Mouse (Mus musculus): Measurements from ENCODE around the gene Ckb. TPM values are rescaled to one million over a fixed set of nuclear protein-coding genes. Genes with fewer than 3 reads are reported as not detected.

The Ckb gene
- polyA plus RNA-seq, 1 experiment from 2014 or later = 1,434 TPM

- H3K9me3 ChIP-seq (ENCODE audit: control insufficient read depth, low read length) = no peaks in the 10 kb centered on the region
- no peak overlapping the region for H3K4me2 ChIP-seq (replicated peaks)
- ATAC-seq (ENCODE audit: low FRiP score) (no peak), DNase-seq (ENCODE audit: low spot score) (no peak)
- no peaks in the 10 kb centered on the region for H3K27me3 ChIP-seq (ENCODE audit: control insufficient read depth, insufficient read depth, low read length)
- H3K9ac ChIP-seq = no peak overlapping the region
- 86% methylated on average over 15 of the region's 15 CpGs for WGBS
- peaks cover 35% of the 10 kb centered on the region for H3K36me3 ChIP-seq (replicated peaks; ENCODE audit: control insufficient read depth, insufficient read depth)
- peak overlapping the region; percentile 4; the same call in 1 of the 2 replicates for H3K27ac ChIP-seq
- H3K4me3 ChIP-seq (replicated peaks; ENCODE audit: low read length) = no peak overlapping the region
- H3K4me1 ChIP-seq (replicated peaks; ENCODE audit: control insufficient read depth, insufficient read depth, low read length) = no peaks in the 10 kb centered on the region
These were observed 33.2 kb upstream of the Ckb start for GRCm38 (mm10) chr12:111705186-111705973.

GRCm38 (mm10) chr12:111704609-111705008 lies 32.5 kb upstream of the Ckb start:
- DNase-seq (ENCODE audit: low spot score) (no peak), ATAC-seq (ENCODE audit: low FRiP score) (no peak; the same call in 1 of the 2 replicates)
- Histone ChIP-seq H3K9me3 (ENCODE audit: control insufficient read depth, low read length) (no peaks in the 10 kb centered on the region), H3K27me3 (ENCODE audit: control insufficient read depth, insufficient read depth, low read length) (no peaks in the 10 kb centered on the region), H3K27ac (peak overlapping the region; percentile 4; the same call in 1 of the 2 replicates), H3K4me3 (replicated peaks; ENCODE audit: low read length) (no peak overlapping the region), H3K4me1 (replicated peaks; ENCODE audit: control insufficient read depth, insufficient read depth, low read length) (no peaks in the 10 kb centered on the region), H3K9ac (no peak overlapping the region), H3K36me3 (replicated peaks; ENCODE audit: control insufficient read depth, insufficient read depth) (peaks cover 28% of the 10 kb centered on the region), H3K4me2 (replicated peaks) (no peak overlapping the region)
- 53% methylated on average over 9 of the region's 9 CpGs for whole genome bisulfite sequencing

GRCm38 (mm10) chr12:111703301-111703700 lies 31.2 kb upstream of the Ckb start:
- Histone ChIP-seq H3K9ac (no peak overlapping the region), H3K36me3 (replicated peaks; ENCODE audit: control insufficient read depth, insufficient read depth) (peaks cover 15% of the 10 kb centered on the region; the same call in 1 of the 2 replicates), H3K9me3 (ENCODE audit: control insufficient read depth, low read length) (no peaks in the 10 kb centered on the region), H3K4me3 (replicated peaks; ENCODE audit: low read length) (no peak overlapping the region), H3K27ac (no peak overlapping the region), H3K27me3 (ENCODE audit: control insufficient read depth, insufficient read depth, low read length) (no peaks in the 10 kb centered on the region), H3K4me2 (replicated peaks) (no peak overlapping the region), H3K4me1 (replicated peaks; ENCODE audit: control insufficient read depth, insufficient read depth, low read length) (no peaks in the 10 kb centered on the region)
- 84% methylated on average over 3 of the region's 3 CpGs for WGBS
- ATAC-seq (ENCODE audit: low FRiP score) (no peak), DNase-seq (ENCODE audit: low spot score) (no peak)

- H3K4me2 ChIP-seq (replicated peaks) = no peak overlapping the region
- no peak overlapping the region for H3K4me3 ChIP-seq (replicated peaks; ENCODE audit: low read length)
- H3K36me3 ChIP-seq (replicated peaks; ENCODE audit: control insufficient read depth, insufficient read depth) = 0 out of 2 replicates have a peak, but pooled peaks cover under 1% of the 10 kb centered on the region
- WGBS = 76% methylated on average over 9 of the region's 9 CpGs
- H3K27me3 ChIP-seq (ENCODE audit: control insufficient read depth, insufficient read depth, low read length) = no peaks in the 10 kb centered on the region
- ATAC-seq (ENCODE audit: low FRiP score) (no peak), DNase-seq (ENCODE audit: low spot score) (no peak)
- H3K9me3 ChIP-seq (ENCODE audit: control insufficient read depth, low read length) = no peaks in the 10 kb centered on the region
- H3K4me1 ChIP-seq (replicated peaks; ENCODE audit: control insufficient read depth, insufficient read depth, low read length) = peaks cover 3% of the 10 kb centered on the region; the same call in 1 of the 2 replicates
- no peak overlapping the region for H3K9ac ChIP-seq
- H3K27ac ChIP-seq = no peak overlapping the region
These were observed 28.9 kb upstream of the Ckb start for GRCm38 (mm10) chr12:111700920-111701458.

DNA sequence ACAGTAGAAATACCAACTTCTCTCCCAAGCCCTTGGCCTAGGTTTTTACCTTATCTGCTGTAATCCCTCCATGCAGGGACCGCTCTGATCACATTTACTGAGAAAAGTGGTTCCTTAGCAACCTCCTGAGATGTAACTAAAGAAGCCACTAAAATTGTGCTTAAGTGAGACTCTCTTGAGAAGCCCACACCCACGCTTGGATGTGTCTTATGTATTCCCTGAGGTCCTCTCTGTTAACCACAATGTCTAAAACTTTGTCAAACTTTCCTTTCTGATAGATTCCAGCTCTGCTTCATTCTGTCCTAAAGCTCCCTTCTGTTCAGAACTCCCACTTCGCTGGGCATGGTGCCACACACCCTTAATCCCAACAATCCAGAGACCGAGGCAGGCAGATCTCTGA lies 27.4 kb upstream of the Ckb start:
- no peak for ATAC-seq (ENCODE audit: low FRiP score)
- Histone ChIP-seq H3K9ac (no peak overlapping the region), H3K36me3 (replicated peaks; ENCODE audit: control insufficient read depth, insufficient read depth) (no peaks in the 10 kb centered on the region), H3K9me3 (ENCODE audit: control insufficient read depth, low read length) (no peaks in the 10 kb centered on the region), H3K27me3 (ENCODE audit: control insufficient read depth, insufficient read depth, low read length) (no peaks in the 10 kb centered on the region), H3K4me2 (replicated peaks) (no peak overlapping the region), H3K4me1 (replicated peaks; ENCODE audit: control insufficient read depth, insufficient read depth, low read length) (peaks cover 15% of the 10 kb centered on the region), H3K27ac (no peak overlapping the region), H3K4me3 (replicated peaks; ENCODE audit: low read length) (no peak overlapping the region)
- 89% methylated on average over 4 of the region's 4 CpGs for WGBS
- no peak for DNase-seq (ENCODE audit: low spot score)

- WGBS = 61% methylated on average over 6 of the region's 6 CpGs
- H3K9me3 ChIP-seq (ENCODE audit: control insufficient read depth, low read length) = no peaks in the 10 kb centered on the region
- no peak overlapping the region for H3K27ac ChIP-seq
- H3K4me3 ChIP-seq (replicated peaks; ENCODE audit: low read length) = no peak overlapping the region
- H3K4me2 ChIP-seq (replicated peaks) = no peak overlapping the region
- H3K27me3 ChIP-seq (ENCODE audit: control insufficient read depth, insufficient read depth, low read length) = no peaks in the 10 kb centered on the region
- no peak for ATAC-seq (ENCODE audit: low FRiP score)
- peaks cover 26% of the 10 kb centered on the region for H3K4me1 ChIP-seq (replicated peaks; ENCODE audit: control insufficient read depth, insufficient read depth, low read length)
- peak overlapping the region; percentile 4; the same call in 1 of the 2 replicates for H3K9ac ChIP-seq
- DNase-seq (ENCODE audit: low spot score) = no peak
- no peaks in the 10 kb centered on the region for H3K36me3 ChIP-seq (replicated peaks; ENCODE audit: control insufficient read depth, insufficient read depth)
These were observed 26.3 kb upstream of the Ckb start for GRCm38 (mm10) chr12:111698346-111698913.

- DNase-seq (ENCODE audit: low spot score) (no peak), ATAC-seq (ENCODE audit: low FRiP score) (no peak)
- H3K4me3 ChIP-seq (replicated peaks; ENCODE audit: low read length) = no peak overlapping the region
- H3K36me3 ChIP-seq (replicated peaks; ENCODE audit: control insufficient read depth, insufficient read depth) = no peaks in the 10 kb centered on the region
- H3K27me3 ChIP-seq (ENCODE audit: control insufficient read depth, insufficient read depth, low read length) = no peaks in the 10 kb centered on the region
- H3K27ac ChIP-seq = no peak overlapping the region
- 85% methylated on average over 4 of the region's 4 CpGs for WGBS
- H3K4me1 ChIP-seq (replicated peaks; ENCODE audit: control insufficient read depth, insufficient read depth, low read length) = peaks cover 33% of the 10 kb centered on the region
- no peak overlapping the region for H3K4me2 ChIP-seq (replicated peaks)
- H3K9ac ChIP-seq = no peak overlapping the region
- no peaks in the 10 kb centered on the region for H3K9me3 ChIP-seq (ENCODE audit: control insufficient read depth, low read length)
These were observed 25.6 kb upstream of the Ckb start for GRCm38 (mm10) chr12:111697708-111698107.

GRCm38 (mm10) chr12:111696239-111696638 lies 24.1 kb upstream of the Ckb start:
- Histone ChIP-seq H3K36me3 (replicated peaks; ENCODE audit: control insufficient read depth, insufficient read depth) (no peaks in the 10 kb centered on the region), H3K9me3 (ENCODE audit: control insufficient read depth, low read length) (no peaks in the 10 kb centered on the region), H3K4me3 (replicated peaks; ENCODE audit: low read length) (no peak overlapping the region), H3K4me2 (replicated peaks) (no peak overlapping the region), H3K4me1 (replicated peaks; ENCODE audit: control insufficient read depth, insufficient read depth, low read length) (peaks cover 39% of the 10 kb centered on the region), H3K27me3 (ENCODE audit: control insufficient read depth, insufficient read depth, low read length) (no peaks in the 10 kb centered on the region), H3K9ac (peak overlapping the region; percentile 34; the same call in 1 of the 2 replicates), H3K27ac (peak overlapping the region; percentile 86; the same call in 1 of the 2 replicates)
- no peak for ATAC-seq (ENCODE audit: low FRiP score)
- peak; percentile 84 for DNase-seq (ENCODE audit: low spot score)
- WGBS = 17% methylated on average over 6 of the region's 6 CpGs
